Mouse (Mus musculus) embryo, embryonic 11 days (tissue): ENCODE results near the gene Tmeff2.
A peak's percentile ranks its signal among the peaks of the same experiment; 100 is the strongest.

Source experiments
- DNase-seq: peaks from one replicate; pipeline ENCODE4 v3.0.0-alpha.2; 2015

Gene Tmeff2

DNA sequence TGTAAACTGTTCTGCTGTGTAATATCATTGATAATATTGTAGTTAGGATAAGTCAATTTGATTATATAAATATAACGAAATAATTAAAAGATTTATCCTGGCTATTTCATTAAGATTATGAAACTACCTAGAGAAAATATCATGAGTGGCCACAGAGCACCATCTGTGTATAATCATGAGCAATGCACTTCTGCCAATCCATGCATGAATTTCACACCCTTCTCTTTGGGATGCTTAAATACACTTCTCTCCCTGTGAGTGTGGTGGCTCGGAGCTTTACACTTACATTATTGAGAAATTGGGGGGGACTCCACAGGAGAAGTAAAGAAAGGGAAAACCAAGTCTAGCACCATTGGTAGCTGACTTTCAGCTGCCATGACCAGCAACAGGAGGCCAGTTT is 206.9 kb downstream of the Tmeff2 start:
- DNase-seq = no peak

DNA sequence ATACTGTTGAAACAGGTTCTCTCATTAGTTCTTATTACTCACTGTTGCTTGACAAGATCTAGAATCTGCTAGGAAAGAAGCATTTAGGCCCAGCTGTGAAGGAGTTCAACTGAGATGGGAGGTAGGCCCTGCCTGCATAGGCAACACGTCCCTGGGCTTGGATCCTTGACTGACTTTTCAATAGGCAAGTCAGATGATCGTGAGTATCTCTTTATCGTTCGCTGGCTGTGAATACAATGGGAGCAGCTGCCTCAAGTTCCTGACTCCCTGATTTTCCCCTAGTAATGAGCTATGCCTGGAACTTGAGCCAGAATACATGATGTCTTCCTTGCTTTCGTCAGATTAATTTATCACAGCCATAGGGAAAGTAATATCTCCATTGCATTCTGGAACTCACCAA is 214.3 kb downstream of the Tmeff2 start:
- no peak for DNase-seq

DNA sequence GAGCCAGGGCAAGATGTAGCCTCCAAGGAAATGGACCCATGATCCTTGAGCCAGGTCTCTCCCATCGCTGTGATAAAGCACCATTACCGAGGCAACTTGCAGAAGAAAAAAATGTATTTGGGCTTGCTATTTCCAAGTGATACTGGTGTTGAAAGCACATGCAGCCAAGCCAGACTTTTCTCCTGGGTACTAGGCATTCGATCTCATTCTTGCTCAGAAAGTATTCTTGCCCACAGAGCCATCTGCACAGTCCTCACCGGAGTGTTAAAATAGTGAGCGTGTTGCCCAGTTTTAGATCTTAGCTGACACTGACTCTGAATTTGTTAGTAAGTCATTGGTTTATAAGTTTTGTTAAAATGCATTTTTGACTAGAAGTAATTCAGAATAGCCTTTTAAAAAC is 215.3 kb downstream of the Tmeff2 start:
- no peak for DNase-seq

DNA sequence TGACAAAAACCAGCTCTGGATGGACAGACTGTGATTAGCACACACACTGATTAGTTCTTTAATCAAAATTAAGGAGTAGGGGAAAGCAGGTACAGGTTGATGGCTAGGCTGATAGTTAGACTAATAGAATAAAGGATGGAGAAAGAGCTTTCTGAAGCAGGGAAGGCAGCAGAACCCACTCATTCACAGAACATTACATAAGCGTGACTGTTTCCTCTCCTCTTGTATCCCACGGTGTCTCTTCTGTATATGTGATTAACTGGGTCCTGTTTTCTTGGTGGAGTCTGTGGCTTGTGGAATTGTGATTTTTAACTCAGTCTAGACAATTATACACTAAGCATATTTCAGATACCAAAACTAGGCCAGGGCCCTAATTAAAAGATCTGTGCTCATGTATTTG is 217.4 kb downstream of the Tmeff2 start:
- no peak for DNase-seq

DNA sequence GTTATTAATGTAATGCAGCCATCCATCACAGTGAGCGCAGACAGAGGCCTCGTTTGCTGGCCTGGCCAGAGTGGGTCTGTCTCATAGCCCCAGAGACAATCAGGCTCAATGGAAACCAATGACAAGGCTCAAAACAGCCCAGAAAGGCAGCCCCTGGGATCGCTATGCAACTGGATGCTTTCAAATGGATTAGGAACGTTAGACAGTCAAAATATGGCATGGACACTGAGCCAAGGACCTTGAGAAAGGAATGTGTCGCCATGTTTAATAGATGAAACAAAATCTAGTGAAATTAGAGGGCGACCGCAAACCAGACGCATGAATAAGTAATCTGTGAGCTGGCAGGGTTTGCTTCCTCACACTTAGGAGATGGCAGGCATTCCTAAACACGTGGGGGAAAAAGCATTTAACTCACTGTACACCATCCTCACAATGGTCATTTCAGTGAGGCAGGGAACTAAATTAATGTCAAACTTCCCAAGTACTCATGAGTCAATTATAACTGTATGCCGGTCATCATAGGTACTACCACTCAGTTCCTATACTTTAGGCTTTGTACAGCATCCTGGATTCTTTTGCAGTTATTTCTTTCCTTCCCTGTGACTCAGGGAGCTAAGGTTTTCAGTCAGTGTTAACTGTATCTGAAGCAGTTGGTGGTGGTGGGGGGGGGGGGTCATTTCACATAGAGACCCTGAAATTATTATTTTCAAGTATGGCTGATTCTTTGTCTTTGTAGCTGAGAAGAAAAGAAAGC is 225.4 kb downstream of the Tmeff2 start:
- peak; percentile 12 for DNase-seq

DNA sequence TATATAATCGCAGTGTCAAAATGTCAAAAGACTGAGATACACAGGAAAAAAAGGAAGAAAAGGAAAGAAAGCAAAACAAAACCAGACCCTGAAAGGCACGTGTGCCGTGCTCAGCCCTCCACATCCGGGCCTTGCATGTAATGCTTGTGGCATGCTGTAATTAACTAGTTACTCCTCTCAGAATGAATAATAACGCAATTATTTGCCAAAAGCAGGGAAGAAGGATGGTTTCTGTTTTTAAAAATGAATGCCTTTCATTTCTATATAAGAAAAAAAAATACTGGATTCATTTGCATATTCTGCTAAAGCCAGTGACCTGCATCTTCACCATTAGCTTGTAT is 225.9 kb downstream of the Tmeff2 start:
- DNase-seq = no peak

DNA sequence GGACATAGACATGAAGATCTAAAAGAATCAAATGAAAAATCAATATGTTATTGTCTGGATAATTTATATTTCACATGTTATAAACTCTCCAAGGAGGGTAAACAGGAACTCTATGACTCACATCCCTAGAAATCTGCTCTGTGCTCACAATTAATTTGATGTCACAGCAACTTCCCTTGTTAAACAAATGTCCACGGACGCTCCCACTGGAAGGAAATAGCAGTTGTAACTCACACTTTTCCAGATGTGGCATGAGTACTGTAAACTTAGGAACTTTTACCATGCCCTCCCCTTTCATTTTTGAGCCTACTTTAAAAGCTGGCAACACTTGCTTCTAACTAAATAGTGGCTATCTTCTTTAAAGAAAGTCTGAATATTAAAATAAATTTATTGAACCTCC is 236.3 kb downstream of the Tmeff2 start:
- peak; percentile 33 for DNase-seq

DNA sequence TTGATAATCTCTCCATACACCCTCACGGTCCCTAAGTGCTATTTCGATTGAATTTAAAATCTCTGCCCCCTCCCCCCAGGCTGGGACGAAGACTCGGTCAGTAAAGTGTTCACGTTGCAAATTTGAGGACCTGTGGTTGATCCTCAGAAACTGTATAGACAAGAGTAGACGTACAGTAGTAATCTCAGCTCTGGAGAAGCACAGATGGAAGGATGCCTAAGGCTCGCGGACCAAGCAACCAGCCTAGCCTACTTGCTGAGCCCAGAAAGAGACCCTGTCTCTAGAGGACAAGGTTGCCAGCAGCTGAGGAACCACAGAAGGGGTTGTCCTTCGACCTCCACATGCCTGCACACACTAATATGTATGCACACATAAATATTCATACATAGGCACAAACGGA is 239.2 kb downstream of the Tmeff2 start:
- no peak for DNase-seq

DNA sequence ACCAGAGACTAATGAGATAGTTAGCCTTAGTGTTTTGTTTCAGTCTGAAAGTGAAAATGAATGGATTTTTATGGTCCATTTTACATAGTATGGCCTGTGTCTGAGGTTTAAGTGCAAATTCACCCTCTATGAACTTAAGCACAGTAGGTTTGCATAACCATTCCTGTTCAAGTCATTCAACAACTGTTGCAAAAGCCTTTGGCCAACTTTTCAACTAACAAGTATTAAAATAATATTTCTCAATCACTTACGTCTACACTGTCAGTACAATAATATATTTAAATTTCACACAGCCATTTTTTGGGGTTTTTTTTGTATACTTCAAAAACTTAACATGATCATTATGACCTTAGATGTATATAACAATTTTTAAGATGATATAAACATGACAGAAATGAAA is 240.9 kb downstream of the Tmeff2 start:
- no peak for DNase-seq

DNA sequence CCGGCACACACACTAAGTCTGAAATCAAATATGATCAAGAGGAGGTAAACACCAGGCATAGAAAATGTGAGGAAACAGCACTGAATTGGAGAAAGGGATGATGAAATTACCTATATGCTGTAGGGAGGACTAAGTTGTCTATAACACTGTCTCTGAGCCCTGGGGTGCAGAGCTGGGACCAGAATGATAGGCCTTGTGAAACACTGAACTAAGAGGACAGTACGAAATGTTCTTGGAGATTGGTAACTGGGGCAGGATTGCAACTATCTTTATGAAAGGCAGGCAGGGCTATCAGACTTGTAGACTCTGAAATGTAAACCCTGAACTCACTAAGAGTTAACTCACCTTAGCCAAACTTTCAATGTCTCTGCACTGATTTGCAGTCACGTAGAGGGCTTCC is 242.3 kb downstream of the Tmeff2 start:
- DNase-seq = no peak

DNA sequence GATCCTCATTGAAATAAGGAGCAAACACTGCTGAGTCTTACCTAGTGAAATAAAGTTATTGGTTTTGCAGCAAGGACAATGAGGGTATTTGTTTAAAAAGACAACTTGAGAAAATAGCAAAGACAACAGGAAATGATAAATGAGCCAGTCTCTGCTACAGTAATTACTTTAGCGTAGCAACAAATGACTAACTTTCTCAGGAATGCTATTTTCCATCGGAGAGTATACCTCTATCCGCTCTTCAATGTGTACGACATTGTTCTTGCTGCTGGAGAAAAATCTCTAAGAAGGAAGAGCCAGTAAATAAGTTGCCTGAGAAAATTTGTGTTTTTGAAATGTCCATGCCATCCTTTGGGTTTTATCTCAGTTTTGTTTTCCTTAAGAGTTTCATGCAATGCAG is 245.2 kb downstream of the Tmeff2 start:
- no peak for DNase-seq

DNA sequence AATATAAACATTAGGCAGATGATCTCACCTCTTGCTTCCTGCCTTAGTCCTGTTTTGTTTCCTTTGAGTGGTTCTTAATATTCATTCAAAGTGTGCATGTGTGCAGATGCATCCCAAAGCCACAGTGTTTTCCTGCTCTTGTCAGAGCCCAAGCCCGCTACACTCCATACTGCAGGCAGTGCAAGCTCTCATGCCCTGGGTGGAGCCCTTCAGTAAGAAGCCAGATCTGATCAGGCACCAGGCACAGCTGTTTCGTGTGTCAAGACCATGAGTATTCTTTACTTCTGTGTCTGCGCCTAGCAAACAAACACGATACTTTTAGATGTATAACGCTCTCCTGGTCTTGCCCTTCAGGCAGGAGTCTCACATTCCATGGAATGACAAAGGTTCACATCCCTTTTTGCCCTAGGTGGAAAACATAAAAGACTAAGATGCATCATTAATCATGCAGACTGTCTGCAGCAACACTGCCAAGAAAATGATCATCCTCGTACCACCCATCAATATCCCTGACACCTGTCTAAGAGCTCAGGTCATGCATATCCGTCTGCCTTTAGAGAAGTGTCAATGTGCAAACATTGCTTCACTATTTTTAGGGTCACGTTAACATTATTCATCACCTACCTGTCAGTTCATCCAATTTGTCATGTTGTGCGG is 248.2 kb downstream of the Tmeff2 start:
- DNase-seq = peak; percentile 52

DNA sequence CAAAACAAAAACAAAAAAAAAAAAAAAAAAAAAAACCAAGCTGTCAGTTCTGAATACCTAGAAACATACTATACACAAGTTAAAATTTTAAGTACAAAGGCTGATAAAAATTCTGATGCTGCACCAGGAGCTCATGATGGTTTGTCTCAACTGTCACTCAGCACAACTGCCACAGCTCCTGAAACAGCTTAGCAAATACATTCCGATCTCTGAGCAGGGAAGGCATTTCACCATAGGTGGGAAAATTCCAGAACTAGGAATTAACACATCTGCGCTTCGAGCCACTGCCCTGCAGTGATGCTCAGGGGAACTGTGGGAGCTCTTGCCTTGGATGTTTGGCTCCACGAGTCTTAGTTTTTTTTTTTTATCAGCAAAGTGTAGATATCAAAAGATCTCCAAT is 249.0 kb downstream of the Tmeff2 start:
- DNase-seq = peak; percentile 18

DNA sequence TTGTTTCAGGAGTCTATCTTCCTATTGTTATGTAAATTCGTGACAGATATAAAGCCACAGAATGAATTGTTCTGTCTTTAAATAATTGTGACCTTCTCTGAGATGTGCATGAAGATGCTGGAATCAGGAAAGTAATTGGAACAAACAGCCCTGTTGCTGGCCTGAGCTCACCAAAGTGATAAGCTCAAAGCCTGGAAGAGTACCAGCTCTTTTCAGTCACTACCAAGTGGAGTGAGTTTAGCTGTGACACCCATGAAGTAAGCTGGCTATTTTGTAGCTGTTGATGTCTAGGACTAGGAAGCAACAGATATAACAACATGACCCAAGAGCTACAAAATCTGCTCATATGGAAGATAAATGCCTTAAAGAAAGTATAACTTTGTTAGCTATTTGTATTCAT is 249.4 kb downstream of the Tmeff2 start:
- no peak for DNase-seq

DNA sequence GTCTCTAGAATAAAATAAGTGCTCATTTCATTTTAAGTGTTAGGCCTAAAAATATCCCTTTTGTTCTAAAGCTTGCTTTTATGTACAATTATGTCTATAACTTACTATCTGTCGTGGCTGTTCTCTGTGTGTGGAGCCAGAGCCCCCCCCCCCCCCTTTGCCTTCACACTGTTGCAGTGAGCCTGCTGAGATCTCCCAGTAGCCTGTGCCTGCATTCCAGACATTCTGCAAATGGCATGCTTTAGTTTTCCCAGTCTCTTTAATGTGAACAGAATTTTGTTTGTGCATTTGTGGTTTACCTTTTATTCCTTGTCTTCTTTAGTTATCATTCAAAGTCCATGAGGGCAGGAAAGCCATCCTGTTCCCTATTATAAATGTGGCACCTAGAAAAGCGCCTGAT is 251.6 kb downstream of the Tmeff2 start:
- peak; percentile 25 for DNase-seq

DNA sequence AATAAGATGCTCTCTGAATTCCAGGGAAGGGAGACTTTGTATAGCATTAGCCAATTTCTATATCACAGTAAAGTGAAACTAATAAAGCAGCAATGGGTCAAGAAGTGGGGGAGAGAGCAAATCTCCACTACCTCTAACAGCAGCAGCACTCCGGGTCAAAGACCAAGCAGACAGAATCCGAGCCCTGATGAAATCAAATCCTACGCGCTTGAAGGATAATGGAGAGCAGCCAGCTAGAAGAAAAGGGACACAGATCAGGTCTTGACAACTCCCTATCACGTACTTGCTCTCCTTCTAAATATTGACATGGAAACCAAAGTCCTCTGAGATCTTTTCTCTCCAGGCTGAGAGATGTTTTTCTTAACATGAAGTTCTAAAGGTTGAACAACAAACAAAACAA is 252.4 kb downstream of the Tmeff2 start:
- DNase-seq = no peak

DNA sequence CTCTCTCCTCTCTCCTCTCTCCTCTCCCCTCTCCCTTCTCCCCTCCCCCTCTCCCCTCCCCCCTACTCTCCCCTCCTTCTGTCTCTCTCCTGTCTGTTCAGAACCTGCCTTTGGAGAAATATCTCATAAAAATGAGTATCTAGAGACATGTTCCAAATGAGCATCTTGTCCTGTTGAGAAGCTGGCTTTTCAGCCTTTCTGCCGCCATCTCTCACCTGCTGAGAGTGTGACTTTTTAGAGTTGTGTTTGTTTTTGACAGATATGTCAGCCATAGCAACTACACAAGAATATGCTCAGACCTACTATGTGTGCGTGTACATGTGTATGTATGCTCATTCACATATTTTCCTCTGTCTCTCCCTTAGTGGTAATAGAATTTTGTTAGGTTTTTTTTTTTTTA is 283.8 kb downstream of the Tmeff2 start:
- DNase-seq = no peak

DNA sequence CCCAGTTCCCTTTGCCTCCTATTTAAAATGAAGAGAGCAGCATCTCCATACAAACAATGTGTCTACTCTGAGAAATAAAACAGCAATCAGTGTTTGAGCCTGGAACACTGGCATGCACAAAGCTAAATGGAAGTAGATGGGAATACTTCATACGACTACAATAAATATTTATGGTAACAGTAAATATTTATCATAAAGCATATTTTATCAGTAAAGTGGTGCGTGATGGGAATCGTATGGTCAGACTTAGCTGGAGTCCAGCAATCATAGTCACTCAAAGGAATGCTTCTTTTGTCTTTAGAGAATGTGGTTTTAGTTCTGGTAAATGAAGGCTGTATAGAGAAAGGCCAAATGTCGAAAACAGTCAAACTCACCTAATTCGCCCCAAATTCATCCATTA is 288.6 kb downstream of the Tmeff2 start:
- no peak for DNase-seq

DNA sequence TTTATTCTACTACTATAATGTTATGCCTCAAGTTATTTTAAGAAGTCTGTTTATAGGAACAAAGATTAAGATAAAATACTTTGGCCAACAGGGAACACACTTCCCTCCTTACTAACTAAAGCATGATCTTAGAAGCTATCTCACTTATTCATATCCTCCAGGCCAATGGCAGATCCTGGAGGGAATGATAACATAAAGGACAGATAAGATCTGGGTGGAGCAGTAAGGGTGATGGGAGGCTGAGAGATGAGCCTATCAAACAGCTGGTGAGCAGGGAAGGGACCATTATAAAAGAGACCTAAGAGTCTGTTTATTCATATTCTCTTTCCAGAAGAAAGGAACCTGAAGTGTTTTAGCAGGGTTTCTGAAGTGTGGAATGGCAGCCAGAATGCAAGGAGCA is 290.8 kb downstream of the Tmeff2 start:
- no peak for DNase-seq

DNA sequence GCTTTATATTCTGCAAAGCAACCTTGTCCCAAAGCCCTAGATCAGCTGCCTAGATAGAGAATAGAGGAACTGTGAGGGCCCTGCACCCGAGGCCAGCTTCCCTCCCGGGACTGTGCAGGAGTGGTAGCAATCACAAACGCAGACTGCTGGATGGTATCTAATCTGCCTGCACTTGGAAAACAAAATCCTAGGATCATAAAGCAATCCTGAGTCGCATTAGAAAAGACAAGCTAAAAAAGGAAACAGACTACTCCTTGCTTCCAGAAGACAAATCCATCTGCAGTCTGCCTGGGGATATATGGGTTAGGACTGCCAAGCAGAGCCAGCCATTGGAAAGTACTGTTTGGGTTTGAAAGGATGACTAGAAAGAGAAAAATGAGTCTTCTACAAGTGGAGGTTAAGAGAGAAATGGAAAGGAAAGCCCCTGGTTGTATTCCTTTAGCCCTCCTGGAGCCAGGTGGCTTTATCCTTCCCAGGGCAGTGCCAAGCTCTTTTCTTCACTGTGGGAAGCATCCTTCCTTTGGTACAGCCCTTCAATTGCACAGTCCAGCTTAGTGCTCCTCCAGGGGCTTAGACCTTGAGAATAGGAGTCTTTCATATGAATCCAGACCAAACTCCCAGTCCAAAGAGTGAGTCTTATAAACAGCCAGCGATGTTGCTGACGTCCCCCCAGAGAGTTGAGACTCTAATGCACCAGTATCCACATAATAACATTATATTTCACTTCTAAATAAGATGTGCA is 291.6 kb downstream of the Tmeff2 start:
- DNase-seq = no peak

DNA sequence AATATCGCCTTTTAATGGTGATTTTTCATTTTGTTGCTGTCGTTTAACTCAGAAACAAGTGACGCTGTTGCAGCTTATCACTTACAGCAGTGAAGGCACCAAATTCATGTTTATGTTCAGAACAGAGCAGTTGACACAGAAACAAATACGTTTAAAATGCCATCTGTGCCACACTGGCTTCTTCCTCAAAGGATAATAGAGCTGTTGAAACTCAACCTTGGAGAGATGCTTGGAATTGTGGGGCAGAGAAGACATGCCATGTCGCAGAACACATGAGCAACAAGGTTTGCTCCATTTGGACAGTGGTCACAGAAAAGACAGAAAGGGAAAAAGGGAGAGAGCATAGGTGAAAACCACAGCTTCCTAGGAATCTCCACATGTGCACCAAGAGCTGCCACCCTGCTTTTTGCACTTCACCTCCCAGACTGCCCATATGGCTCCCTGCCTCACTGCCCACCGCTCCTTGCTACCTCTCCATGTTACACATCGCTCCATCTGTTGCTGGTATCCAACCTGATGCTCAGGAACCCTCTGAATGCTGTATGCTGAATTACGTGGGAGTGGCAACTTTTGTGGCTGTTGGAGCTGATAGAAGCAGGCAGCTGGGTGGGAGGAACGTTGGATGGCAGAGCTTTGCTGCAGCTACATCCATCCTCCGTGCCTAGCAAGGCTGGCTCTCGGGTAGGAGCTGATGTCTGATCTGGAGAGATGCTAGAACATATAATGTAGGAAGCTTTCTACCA is 298.8 kb downstream of the Tmeff2 start:
- DNase-seq = no peak

DNA sequence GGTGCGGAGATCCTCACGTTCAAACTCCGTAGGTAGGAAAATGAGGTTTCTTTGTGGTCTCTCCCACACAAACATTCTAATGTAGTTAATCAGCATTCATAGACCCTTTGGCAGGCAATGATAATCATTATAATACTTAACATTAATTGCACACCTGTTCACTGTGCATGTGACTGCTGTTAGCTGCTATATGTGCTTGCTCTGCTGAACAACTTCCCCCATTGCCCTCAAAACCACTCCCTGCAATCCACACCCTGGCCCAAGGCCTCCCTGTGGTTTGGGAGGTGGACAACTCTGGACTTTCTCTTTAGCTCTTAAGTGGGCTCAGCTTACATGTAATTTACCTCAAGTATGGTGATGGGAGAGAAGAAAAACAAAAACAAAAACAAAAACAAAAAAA is 299.5 kb downstream of the Tmeff2 start:
- DNase-seq = no peak

DNA sequence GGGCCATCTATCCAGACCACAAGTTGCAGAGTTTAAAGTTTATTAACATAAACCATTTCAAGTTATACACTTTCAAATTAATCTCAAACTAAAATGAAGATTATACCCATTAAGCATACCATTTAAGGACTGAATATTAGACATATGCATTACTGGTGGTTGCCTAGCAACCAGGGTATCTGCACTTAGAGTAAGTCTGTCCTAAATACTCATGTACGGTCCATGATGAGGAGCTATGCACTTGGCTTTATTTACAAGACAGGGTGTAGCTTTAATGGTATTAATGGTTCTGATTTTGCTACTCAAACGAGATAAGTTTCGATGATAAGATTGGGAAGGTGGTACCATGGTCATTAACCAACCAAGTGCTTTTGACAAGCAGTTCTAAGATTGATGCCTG is 315.2 kb downstream of the Tmeff2 start:
- no peak for DNase-seq
